Mouse (Mus musculus): Measurements from ENCODE around the gene Sema6d. TPM values are rescaled to one million over a fixed set of nuclear protein-coding genes. Genes with fewer than 3 reads are reported as not detected.

Gene Sema6d
- polyA plus RNA-seq, 1 experiment: 5.6 TPM

- Histone ChIP-seq H3K27ac (ENCODE audit: insufficient read depth, low read depth, low read length) (no peak overlapping the region), H3K4me1 (ENCODE audit: control insufficient read depth, insufficient read depth, low read length) (no peaks in the 10 kb centered on the region), H3K27me3 (replicated peaks; ENCODE audit: control insufficient read depth, insufficient read depth, low read length) (no peaks in the 10 kb centered on the region), H3K4me3 (ENCODE audit: insufficient read depth, low read depth, low read length) (no peak overlapping the region), H3K36me3 (ENCODE audit: control insufficient read depth, insufficient read depth, low read length) (no peaks in the 10 kb centered on the region)
- 90% methylated on average over 10 of the region's 10 CpGs for WGBS
- no peak for TF ChIP-seq CTCF (conservative IDR thresholded peaks at IDR 0.05; ENCODE audit: insufficient read depth, insufficient read length, low read depth, low read length)
- DNase-seq: no peak
Observed at GRCm38 (mm10) chr2:124511826-124512225, 422.1 kb downstream of the Sema6d start.

- H3K36me3 ChIP-seq (ENCODE audit: control insufficient read depth, insufficient read depth, low read length): no peaks in the 10 kb centered on the region
- 72% methylated on average over 3 of the region's 3 CpGs for WGBS
- TF ChIP-seq POLR2A (IDR thresholded peaks at IDR 0.05; ENCODE audit: low read depth, low read length): no peak
- no peak for TF ChIP-seq CTCF (conservative IDR thresholded peaks at IDR 0.05; ENCODE audit: insufficient read depth, insufficient read length, low read depth, low read length)
- no peak overlapping the region for H3K4me3 ChIP-seq (ENCODE audit: insufficient read depth, low read depth, low read length)
- H3K27me3 ChIP-seq (replicated peaks; ENCODE audit: control insufficient read depth, insufficient read depth, low read length): no peaks in the 10 kb centered on the region
- H3K4me1 ChIP-seq (ENCODE audit: control insufficient read depth, insufficient read depth, low read length): no peaks in the 10 kb centered on the region
- peak; percentile 1 for DNase-seq
- H3K27ac ChIP-seq (ENCODE audit: insufficient read depth, low read depth, low read length): no peak overlapping the region
Observed at GRCm38 (mm10) chr2:124522426-124522825, 432.7 kb downstream of the Sema6d start.

- Histone ChIP-seq H3K4me1 (ENCODE audit: control insufficient read depth, insufficient read depth, low read length) (no peaks in the 10 kb centered on the region), H3K36me3 (ENCODE audit: control insufficient read depth, insufficient read depth, low read length) (no peaks in the 10 kb centered on the region), H3K27me3 (replicated peaks; ENCODE audit: control insufficient read depth, insufficient read depth, low read length) (no peaks in the 10 kb centered on the region), H3K27ac (ENCODE audit: insufficient read depth, low read depth, low read length) (no peak overlapping the region), H3K4me3 (ENCODE audit: insufficient read depth, low read depth, low read length) (no peak overlapping the region)
- 87% methylated on average over 6 of the region's 6 CpGs for WGBS
- TF ChIP-seq CTCF (conservative IDR thresholded peaks at IDR 0.05; ENCODE audit: insufficient read depth, insufficient read length, low read depth, low read length): no peak
- DNase-seq: no peak
Observed at GRCm38 (mm10) chr2:124523667-124524066, 433.9 kb downstream of the Sema6d start.

GRCm38 (mm10) chr2:124524167-124524566, 434.4 kb downstream of the Sema6d start:
- 82% methylated on average over 3 of the region's 3 CpGs for WGBS
- DNase-seq: no peak
- no peaks in the 10 kb centered on the region for H3K36me3 ChIP-seq (ENCODE audit: control insufficient read depth, insufficient read depth, low read length)
- no peaks in the 10 kb centered on the region for H3K4me1 ChIP-seq (ENCODE audit: control insufficient read depth, insufficient read depth, low read length)
- H3K27me3 ChIP-seq (replicated peaks; ENCODE audit: control insufficient read depth, insufficient read depth, low read length): no peaks in the 10 kb centered on the region
- H3K4me3 ChIP-seq (ENCODE audit: insufficient read depth, low read depth, low read length): no peak overlapping the region
- TF ChIP-seq POLR2A (IDR thresholded peaks at IDR 0.05; ENCODE audit: low read depth, low read length) (no peak), CTCF (conservative IDR thresholded peaks at IDR 0.05; ENCODE audit: insufficient read depth, insufficient read length, low read depth, low read length) (no peak)
- H3K27ac ChIP-seq (ENCODE audit: insufficient read depth, low read depth, low read length): no peak overlapping the region

- H3K36me3 ChIP-seq (ENCODE audit: control insufficient read depth, insufficient read depth, low read length): no peaks in the 10 kb centered on the region
- no peak overlapping the region for H3K4me3 ChIP-seq (ENCODE audit: insufficient read depth, low read depth, low read length)
- no peaks in the 10 kb centered on the region for H3K27me3 ChIP-seq (replicated peaks; ENCODE audit: control insufficient read depth, insufficient read depth, low read length)
- H3K27ac ChIP-seq (ENCODE audit: insufficient read depth, low read depth, low read length): no peak overlapping the region
- WGBS: 95% methylated on average over 3 of the region's 3 CpGs
- no peak for DNase-seq
- TF ChIP-seq CTCF (conservative IDR thresholded peaks at IDR 0.05; ENCODE audit: insufficient read depth, insufficient read length, low read depth, low read length) (no peak), POLR2A (IDR thresholded peaks at IDR 0.05; ENCODE audit: low read depth, low read length) (no peak)
- H3K4me1 ChIP-seq (ENCODE audit: control insufficient read depth, insufficient read depth, low read length): no peaks in the 10 kb centered on the region
Observed at GRCm38 (mm10) chr2:124527641-124528040, 437.9 kb downstream of the Sema6d start.

GRCm38 (mm10) chr2:124530441-124530840, 440.7 kb downstream of the Sema6d start:
- no peaks in the 10 kb centered on the region for H3K4me1 ChIP-seq (ENCODE audit: control insufficient read depth, insufficient read depth, low read length)
- H3K27me3 ChIP-seq (replicated peaks; ENCODE audit: control insufficient read depth, insufficient read depth, low read length): no peaks in the 10 kb centered on the region
- DNase-seq: no peak
- WGBS: 94% methylated on average over 2 of the region's 2 CpGs
- no peak overlapping the region for H3K4me3 ChIP-seq (ENCODE audit: insufficient read depth, low read depth, low read length)
- H3K27ac ChIP-seq (ENCODE audit: insufficient read depth, low read depth, low read length): no peak overlapping the region
- no peaks in the 10 kb centered on the region for H3K36me3 ChIP-seq (ENCODE audit: control insufficient read depth, insufficient read depth, low read length)
- TF ChIP-seq CTCF (conservative IDR thresholded peaks at IDR 0.05; ENCODE audit: insufficient read depth, insufficient read length, low read depth, low read length) (no peak), POLR2A (IDR thresholded peaks at IDR 0.05; ENCODE audit: low read depth, low read length) (no peak)

GRCm38 (mm10) chr2:124531062-124531461, 441.3 kb downstream of the Sema6d start:
- no peak for TF ChIP-seq CTCF (conservative IDR thresholded peaks at IDR 0.05; ENCODE audit: insufficient read depth, insufficient read length, low read depth, low read length)
- TF ChIP-seq POLR2A (IDR thresholded peaks at IDR 0.05; ENCODE audit: low read depth, low read length): no peak
- no peak overlapping the region for H3K4me3 ChIP-seq (ENCODE audit: insufficient read depth, low read depth, low read length)

GRCm38 (mm10) chr2:124532906-124533305, 443.1 kb downstream of the Sema6d start:
- no peak overlapping the region for H3K27ac ChIP-seq (ENCODE audit: insufficient read depth, low read depth, low read length)
- TF ChIP-seq POLR2A (IDR thresholded peaks at IDR 0.05; ENCODE audit: low read depth, low read length): no peak
- TF ChIP-seq CTCF (conservative IDR thresholded peaks at IDR 0.05; ENCODE audit: insufficient read depth, insufficient read length, low read depth, low read length): no peak
- H3K27me3 ChIP-seq (replicated peaks; ENCODE audit: control insufficient read depth, insufficient read depth, low read length): no peaks in the 10 kb centered on the region
- 98% methylated on average over 3 of the region's 3 CpGs for WGBS
- DNase-seq: no peak
- no peaks in the 10 kb centered on the region for H3K4me1 ChIP-seq (ENCODE audit: control insufficient read depth, insufficient read depth, low read length)
- no peak overlapping the region for H3K4me3 ChIP-seq (ENCODE audit: insufficient read depth, low read depth, low read length)
- no peaks in the 10 kb centered on the region for H3K36me3 ChIP-seq (ENCODE audit: control insufficient read depth, insufficient read depth, low read length)

More at GRCm38 (mm10) chr2:124531062-124531461, 441.3 kb downstream of the Sema6d start:
- 46% methylated on average over 4 of the region's 4 CpGs for WGBS
- H3K27me3 ChIP-seq (replicated peaks; ENCODE audit: control insufficient read depth, insufficient read depth, low read length): no peaks in the 10 kb centered on the region
- H3K36me3 ChIP-seq (ENCODE audit: control insufficient read depth, insufficient read depth, low read length): no peaks in the 10 kb centered on the region
- no peak overlapping the region for H3K27ac ChIP-seq (ENCODE audit: insufficient read depth, low read depth, low read length)
- DNase-seq: no peak
- no peaks in the 10 kb centered on the region for H3K4me1 ChIP-seq (ENCODE audit: control insufficient read depth, insufficient read depth, low read length)
